Mouse (Mus musculus) urinary bladder, postnatal 0 days (tissue): ENCODE data around the gene Gm10130. TPM values are rescaled to one million over a fixed set of nuclear protein-coding genes. Genes with fewer than 3 reads are reported as not detected.

Source experiments
- polyA plus RNA-seq: library from polyadenylated mRNA; unstranded; fragments of >200 nt; fragmentation: Nextera tagmentation; extraction: Ambion mirVana; gene quantifications from 2 replicates; pipeline ENCODE4 v1.2.1, GENCODE M21; 2015

The Gm10130 gene
- polyA plus RNA-seq, result 1.6 and 2.4 TPM in 2 replicates

DNA sequence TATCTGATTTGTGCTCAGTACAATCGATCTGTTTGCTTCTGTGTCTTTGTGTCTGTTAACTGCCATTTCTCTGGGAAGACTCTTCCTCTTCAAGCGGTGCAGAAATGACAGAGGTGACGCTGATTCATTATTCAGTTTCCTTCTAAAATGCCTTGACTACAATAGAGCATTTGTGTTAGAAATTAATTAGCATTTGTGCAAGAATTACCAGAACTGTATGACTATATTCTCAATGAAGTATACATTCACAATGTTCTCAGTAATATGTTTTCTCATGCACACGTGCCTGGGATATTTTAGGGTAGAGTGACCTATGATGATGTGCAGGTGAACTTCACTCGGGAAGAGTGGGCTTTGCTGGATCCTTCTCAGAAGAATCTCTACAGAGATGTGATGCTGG lies at the start of gene Gm10130:
TSS of gene Gm10130 (plus strand) at position 301 of the 400 bp plus-strand sequence.

DNA sequence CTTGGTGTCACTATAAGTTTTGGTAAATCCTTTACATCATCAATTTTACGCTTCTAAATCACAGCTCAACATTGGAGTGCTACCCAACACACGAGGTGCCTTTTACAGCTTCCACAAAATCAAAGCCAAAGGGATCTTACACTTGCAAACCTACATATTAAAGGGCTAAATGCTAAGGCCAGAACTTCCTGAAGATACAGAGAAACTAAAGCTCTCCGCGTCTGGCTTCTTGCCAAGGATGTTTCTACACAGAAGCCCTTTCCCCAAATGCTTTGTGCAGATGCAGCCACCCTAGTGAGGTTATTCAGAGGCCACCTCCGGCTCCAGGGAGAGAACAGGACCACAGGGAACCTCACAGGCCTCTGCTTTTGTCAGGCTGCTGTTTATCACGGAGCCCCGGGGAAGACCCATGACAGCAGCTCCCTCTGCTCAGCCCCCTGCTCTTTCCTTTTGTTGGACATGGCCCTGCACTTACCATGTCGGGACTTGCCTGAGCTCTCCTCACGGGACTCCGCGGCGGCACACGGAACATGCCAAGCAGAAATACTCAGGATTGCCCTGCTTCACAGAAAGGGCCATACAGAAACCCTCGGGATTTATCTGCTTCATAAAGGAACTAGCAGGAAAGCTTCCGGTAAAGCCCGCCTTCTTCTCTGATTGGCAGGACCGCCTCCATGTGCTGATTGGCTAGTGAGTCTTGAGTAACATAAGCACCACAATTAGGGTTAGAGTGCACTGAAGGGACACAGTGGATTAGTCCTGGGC lies 38.8 kb downstream of the Gm10130 start, which contains the start of gene 3300002I08Rik:
TSS of gene 3300002I08Rik (minus strand) at position 653 of the 765 bp plus-strand sequence.

Other genes starting within 250 kb of the Gm10130 start
- gene Zfp120, start 187.0 kb upstream of the Gm10130 start, polyA plus RNA-seq, result 6.3 and 6.4 TPM in 2 replicates
- not detected in 2 replicates for gene Gm10770, start 144.0 kb upstream of the Gm10130 start, polyA plus RNA-seq
- not detected in 2 replicates for gene Gm14139, start 141.9 kb upstream of the Gm10130 start, polyA plus RNA-seq
- gene Zfp937, start 105.6 kb upstream of the Gm10130 start, polyA plus RNA-seq, result 3.9 and 4.0 TPM in 2 replicates
- 1.8 and 2.7 TPM in 2 replicates for gene Gm21994, start 68.1 kb upstream of the Gm10130 start, polyA plus RNA-seq
- not detected in 2 replicates for gene Gm14124, start 66.2 kb upstream of the Gm10130 start, polyA plus RNA-seq
- 3.4 and 3.6 TPM in 2 replicates for gene 3300002I08Rik, start 39.1 kb downstream of the Gm10130 start, polyA plus RNA-seq
- gene Zfp442, start 127.8 kb downstream of the Gm10130 start, polyA plus RNA-seq, result 2.7 and 2.9 TPM in 2 replicates
- 0.06 and 0.08 TPM in 2 replicates for gene Zfp345, start 161.4 kb downstream of the Gm10130 start, polyA plus RNA-seq
- 0.25 and 0.27 TPM in 2 replicates for gene Cst7, start 246.7 kb downstream of the Gm10130 start, polyA plus RNA-seq